Mouse (Mus musculus) erythroblast, embryonic 14.5 days (primary cell): ENCODE data around the gene Gm3250.
"Not testable (repeated sequence)": the region's sequence is repeated elsewhere in the genome, so short reads cannot be mapped to it uniquely, and the experiment has no call there.

Experiments
- GATA1 ChIP-seq: IDR thresholded peaks from 2 replicates; pipeline ENCODE4 v1.6.1; 2012; ENCODE audit warnings: low read length, inconsistent platforms, mixed read lengths
- TAL1 ChIP-seq: IDR thresholded peaks from 3 replicates; pipeline ENCODE4 v1.6.1; 2012; ENCODE audit warnings: low read length, inconsistent platforms, mixed read lengths

- TF ChIP-seq TAL1, GATA1: not testable (repeated sequence)
Observed at GRCm38 (mm10) chr10:77783396-77783795, 1.1 kb upstream of the Gm3250 start.
